Mouse (Mus musculus) stomach, embryonic 15.5 days (tissue): ENCODE measurements around the gene Cldn12. TPM values are rescaled to one million over a fixed set of nuclear protein-coding genes. Genes with fewer than 3 reads are reported as not detected.

Experiments
- ATAC-seq: fragments of 200-750 bp; cut with Nextera tagmentation; 2 replicates; pipeline ENCODE4 v1.8.0; 2017; ENCODE audit warnings: low read depth, moderate number of reproducible peaks, moderate TSS enrichment; ENCODE audit not compliant: insufficient read depth, low FRiP score
- H3K27ac ChIP-seq: fragments of 300-500 bp; sonication (generic); 2 replicates; pipeline ENCODE4 v1.5.1; 2015; ENCODE audit warnings: mild to moderate bottlenecking, inconsistent platforms
- H3K27me3 ChIP-seq: fragments of 300-500 bp; sonication (generic); replicated peaks from 2 replicates; pipeline ENCODE4 v1.6.1; 2015; ENCODE audit warnings: inconsistent platforms
- H3K36me3 ChIP-seq: fragments of 300-500 bp; sonication (generic); 2 replicates; pipeline ENCODE4 v1.6.1; 2015; ENCODE audit warnings: inconsistent platforms
- H3K4me1 ChIP-seq: fragments of 300-500 bp; sonication (generic); 2 replicates; pipeline ENCODE4 v1.6.1; 2015; ENCODE audit warnings: inconsistent platforms
- H3K4me2 ChIP-seq: fragments of 300-500 bp; sonication (generic); 2 replicates; pipeline ENCODE4 v1.6.1; 2015; ENCODE audit warnings: mild to moderate bottlenecking, inconsistent platforms
- H3K4me3 ChIP-seq: fragments of 300-500 bp; sonication (generic); replicated peaks from 2 replicates; pipeline ENCODE4 v1.5.1; 2015; ENCODE audit warnings: inconsistent platforms
- H3K9ac ChIP-seq: fragments of 300-500 bp; sonication (generic); 2 replicates; pipeline ENCODE4 v1.6.1; 2015; ENCODE audit warnings: inconsistent platforms
- H3K9me3 ChIP-seq: fragments of 300-500 bp; sonication (generic); 2 replicates; pipeline ENCODE4 v1.6.1; 2016; ENCODE audit warnings: inconsistent platforms
- WGBS: fragments of 180-500 bp; shearing (Covaris S2); methylation state at CpG from one replicate; pipeline ENCODE4 v1.1.7; 2015; 5-methylcytosine and 5-hydroxymethylcytosine counted together
- polyA plus RNA-seq: library from polyadenylated mRNA; unstranded; fragments of >200 nt; fragmentation: Nextera tagmentation; extraction: Ambion mirVana; gene quantifications from 2 replicates; pipeline ENCODE4 v1.2.1, GENCODE M21; 2015

Gene Cldn12
- 21.0 and 24.1 TPM in 2 replicates for polyA plus RNA-seq

DNA sequence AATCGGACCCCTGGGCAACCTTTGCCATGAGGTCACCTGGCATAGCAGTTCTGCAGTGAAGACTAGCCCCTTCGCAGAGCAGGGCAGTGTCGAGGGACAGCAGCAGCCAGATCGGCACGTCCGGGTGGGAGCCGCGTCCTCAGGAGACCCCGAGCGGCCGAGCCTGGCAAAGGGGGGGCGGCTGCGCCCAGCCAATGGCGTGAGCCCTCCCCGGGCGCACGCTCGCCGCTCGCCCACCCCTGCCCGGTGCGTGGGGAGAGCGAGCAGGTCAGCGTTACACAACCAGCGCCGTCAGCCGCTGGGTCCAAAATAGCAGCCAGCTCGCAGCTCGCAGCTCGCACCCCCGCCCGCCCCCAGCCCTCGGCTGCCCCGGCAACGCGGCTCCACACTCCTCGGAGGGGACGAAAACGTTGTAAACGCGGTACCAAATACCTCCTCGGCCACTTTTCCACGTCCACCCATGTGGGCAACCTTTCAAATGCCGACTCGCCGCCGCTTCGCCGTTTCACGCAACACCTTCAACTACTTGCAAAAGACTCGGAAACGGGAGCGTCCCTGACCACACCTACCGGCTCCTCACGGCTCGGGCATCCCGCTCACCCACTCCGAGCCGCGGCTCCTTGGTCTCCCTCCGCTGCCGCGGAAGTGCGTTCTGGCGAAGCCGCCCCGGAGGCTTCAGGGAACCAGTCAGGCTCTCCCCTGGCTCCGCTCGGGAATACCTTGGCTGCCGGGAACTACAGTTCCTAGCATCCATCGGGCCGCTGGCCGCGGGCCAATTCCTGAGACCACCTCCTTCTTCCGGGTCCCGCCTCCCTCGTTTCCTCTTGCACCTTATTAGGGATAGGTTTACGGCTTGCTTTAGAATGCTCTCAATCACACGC lies at the start of gene Cldn12:
TSS of gene Cldn12 (minus strand) at position 763 of the 881 bp plus-strand sequence.
- Histone ChIP-seq H3K9ac (peak within 1 kb of the TSS; percentile 52), H3K9me3 (no peaks in the 10 kb centered on the region), H3K27ac (peak within 1 kb of the TSS; percentile 90), H3K27me3 (no peaks in the 10 kb centered on the region), H3K4me1 (peaks cover 4% of the 10 kb centered on the region; the same call in 1 of the 2 replicates), H3K36me3 (no peaks in the 10 kb centered on the region), H3K4me3 (peak within 1 kb of the TSS; percentile 76), H3K4me2 (peak within 1 kb of the TSS; percentile 74)
- peak; percentile 97 for ATAC-seq
- WGBS = under 1% methylated on average over 78 of the region's 79 CpGs

- no peak overlapping the region for H3K27ac ChIP-seq
- no peaks in the 10 kb centered on the region for H3K27me3 ChIP-seq
- H3K4me3 ChIP-seq = no peak overlapping the region
- H3K4me2 ChIP-seq = no peak overlapping the region
- H3K9me3 ChIP-seq = no peaks in the 10 kb centered on the region
- no peak overlapping the region for H3K9ac ChIP-seq
- H3K36me3 ChIP-seq = no peaks in the 10 kb centered on the region
- 74% methylated on average over 3 of the region's 3 CpGs for WGBS
- no peak for ATAC-seq
- H3K4me1 ChIP-seq = 0 out of 2 replicates have a peak, but pooled peaks cover 3% of the 10 kb centered on the region
Observed at GRCm38 (mm10) chr5:5562435-5562834, 47.7 kb upstream of the Cldn12 start.

DNA sequence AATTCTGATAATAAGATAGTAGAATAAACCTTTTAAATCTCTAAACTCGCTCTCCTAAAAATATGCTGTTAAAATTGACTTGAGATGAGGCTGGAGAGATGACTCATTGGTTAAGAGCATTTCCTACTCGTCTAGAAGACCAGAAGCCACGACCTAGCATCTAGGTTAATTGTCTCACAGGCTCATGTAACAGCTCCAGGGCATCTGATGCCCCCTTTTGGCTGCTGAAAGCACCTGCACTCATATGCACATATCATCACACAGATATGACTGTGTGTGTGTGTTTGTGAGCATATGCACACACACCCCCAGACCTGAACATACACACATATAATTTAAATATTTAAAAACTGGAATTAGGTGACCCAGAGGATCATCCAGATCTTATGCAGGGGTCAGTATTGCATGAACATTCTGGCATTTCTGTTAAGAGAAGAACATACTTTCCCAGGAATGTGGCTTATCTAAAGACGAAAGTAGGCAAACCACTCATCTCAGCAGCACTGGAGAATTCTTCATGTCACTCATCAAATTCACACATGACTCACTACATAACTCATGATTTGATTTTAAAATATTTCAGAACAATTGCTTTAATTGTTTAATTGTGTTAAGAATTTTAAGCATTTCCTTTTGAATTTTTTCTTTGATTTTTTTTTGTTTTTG lies 46.4 kb upstream of the Cldn12 start:
- 66% methylated on average over 4 of the region's 4 CpGs for WGBS
- Histone ChIP-seq H3K4me2 (no peak overlapping the region), H3K9ac (no peak overlapping the region), H3K36me3 (no peaks in the 10 kb centered on the region), H3K4me3 (no peak overlapping the region), H3K9me3 (no peaks in the 10 kb centered on the region), H3K27ac (no peak overlapping the region), H3K27me3 (no peaks in the 10 kb centered on the region), H3K4me1 (0 out of 2 replicates have a peak, but pooled peaks cover 3% of the 10 kb centered on the region)
- ATAC-seq = no peak

DNA sequence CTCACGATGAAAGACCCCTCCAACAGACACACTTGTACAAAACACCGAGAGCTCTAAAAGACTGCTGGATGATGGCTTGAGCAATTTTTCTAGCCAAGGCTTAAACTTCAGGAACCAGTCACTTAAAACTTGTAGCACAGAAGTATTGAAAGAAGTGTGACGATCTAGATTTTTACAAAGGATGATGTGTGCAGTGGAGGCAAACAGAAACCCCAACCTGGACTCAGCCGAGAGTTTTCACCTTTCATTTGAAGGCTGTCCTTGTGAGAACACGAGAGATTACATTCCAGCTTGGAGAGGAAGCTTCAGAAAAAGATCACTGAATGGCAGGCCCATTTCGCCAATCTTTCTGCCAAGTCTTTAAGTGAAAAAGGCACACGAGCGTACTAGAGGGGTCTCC lies 45.0 kb upstream of the Cldn12 start:
- no peaks in the 10 kb centered on the region; the same call in 1 of the 2 replicates for H3K36me3 ChIP-seq
- H3K4me3 ChIP-seq = peak overlapping the region; percentile 74
- peak overlapping the region; percentile 58 for H3K4me2 ChIP-seq
- WGBS = 37% methylated on average over 8 of the region's 8 CpGs
- no peaks in the 10 kb centered on the region for H3K27me3 ChIP-seq
- H3K9me3 ChIP-seq = no peaks in the 10 kb centered on the region
- H3K27ac ChIP-seq = peak overlapping the region; percentile 64
- H3K9ac ChIP-seq = peak overlapping the region; percentile 42; the same call in 1 of the 2 replicates
- 0 out of 2 replicates have a peak, but pooled peaks cover 3% of the 10 kb centered on the region for H3K4me1 ChIP-seq
- ATAC-seq = no peak

DNA sequence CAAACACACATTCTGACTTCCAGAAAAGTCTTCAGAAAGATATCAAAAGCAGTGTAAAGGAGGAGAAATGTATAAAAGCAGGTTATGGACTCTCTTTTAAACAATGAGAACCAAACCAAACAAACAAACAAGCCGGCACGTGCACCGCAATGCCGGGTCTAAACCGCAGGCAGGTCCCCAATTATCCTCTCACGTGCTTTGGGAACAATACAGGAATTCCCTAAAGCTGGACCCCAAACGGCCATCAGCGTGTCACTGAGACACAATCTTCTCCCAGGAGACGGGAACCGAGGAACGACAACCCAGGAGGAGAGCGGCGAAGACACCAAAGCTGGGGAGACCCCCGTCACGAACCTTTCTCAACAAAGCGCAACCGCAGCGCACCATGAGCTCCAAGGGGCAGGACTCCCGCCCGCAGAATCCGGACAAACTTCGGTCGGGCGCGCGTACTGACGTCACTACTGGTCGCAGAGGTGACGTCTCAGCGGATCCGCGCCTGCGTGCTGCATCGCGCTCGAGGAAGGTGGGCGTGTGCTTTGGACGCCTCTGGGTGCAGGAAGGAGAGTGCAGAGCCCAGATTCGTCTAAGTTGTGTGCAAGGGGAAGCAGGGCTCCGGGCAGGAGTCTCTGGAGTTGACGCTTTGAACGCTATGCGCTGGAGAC lies 44.5 kb upstream of the Cldn12 start, which contains the start of gene Gtpbp10:
TSS of gene Gtpbp10 (minus strand) at position 460 of the 662 bp plus-strand sequence.
- peak within 1 kb of the TSS; percentile 74 for H3K4me3 ChIP-seq
- H3K9ac ChIP-seq = peak within 1 kb of the TSS; percentile 64; the same call in 1 of the 2 replicates
- peak within 1 kb of the TSS; percentile 72 for H3K27ac ChIP-seq
- H3K4me2 ChIP-seq = peak within 1 kb of the TSS; percentile 58
- WGBS = under 1% methylated on average over 43 of the region's 43 CpGs
- H3K27me3 ChIP-seq = no peaks in the 10 kb centered on the region
- no peaks in the 10 kb centered on the region for H3K9me3 ChIP-seq
- H3K36me3 ChIP-seq = peaks cover 5% of the 10 kb centered on the region; the same call in 1 of the 2 replicates
- peak; percentile 98 for ATAC-seq
- H3K4me1 ChIP-seq = 0 out of 2 replicates have a peak, but pooled peaks cover 3% of the 10 kb centered on the region

DNA sequence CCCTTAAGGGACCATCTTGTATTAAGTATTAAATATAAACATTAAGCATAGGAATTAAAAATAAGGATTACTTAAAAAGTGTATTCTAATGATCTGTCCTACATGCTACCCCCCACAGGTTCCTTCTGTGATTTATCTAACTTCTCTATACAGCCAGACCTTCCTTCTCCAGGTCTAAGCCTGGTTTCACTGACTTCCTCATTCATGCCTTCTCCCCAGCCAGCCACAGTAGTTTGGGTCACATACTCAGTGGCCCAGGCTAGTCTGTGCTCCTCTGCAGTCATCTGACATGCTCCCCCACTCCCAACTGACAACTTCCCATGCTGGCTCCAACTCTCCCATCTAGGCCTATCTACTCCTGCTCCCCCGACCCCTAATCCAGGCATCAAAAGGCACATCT lies 36.4 kb upstream of the Cldn12 start:
- Histone ChIP-seq H3K27me3 (no peaks in the 10 kb centered on the region), H3K4me3 (no peak overlapping the region), H3K27ac (no peak overlapping the region), H3K4me1 (no peaks in the 10 kb centered on the region), H3K9ac (no peak overlapping the region), H3K9me3 (no peaks in the 10 kb centered on the region), H3K36me3 (peaks cover 23% of the 10 kb centered on the region), H3K4me2 (no peak overlapping the region)
- ATAC-seq = no peak
- 85% methylated on average over 1 of the region's 1 CpGs for WGBS

DNA sequence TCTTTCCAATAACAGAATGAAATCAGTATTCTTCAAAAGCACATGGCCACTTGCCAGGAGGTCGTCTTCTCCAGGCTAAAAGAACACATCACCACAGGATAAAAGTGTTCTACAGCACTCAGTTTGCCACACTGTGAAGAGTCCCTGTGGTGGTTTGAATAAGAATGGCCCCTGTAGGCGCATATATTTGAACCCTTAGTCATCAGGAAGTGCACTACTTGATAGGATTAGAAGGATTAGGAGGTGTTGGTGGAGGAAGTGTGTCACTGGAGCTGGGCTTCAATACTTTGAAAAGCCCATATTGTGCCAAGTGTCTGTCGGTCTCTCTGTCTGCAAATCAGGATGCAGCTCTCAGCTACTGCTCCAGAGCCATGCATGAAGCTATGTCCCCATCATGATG lies 25.6 kb upstream of the Cldn12 start:
- WGBS = 69% methylated on average over 3 of the region's 3 CpGs
- peaks cover 22% of the 10 kb centered on the region for H3K36me3 ChIP-seq

DNA sequence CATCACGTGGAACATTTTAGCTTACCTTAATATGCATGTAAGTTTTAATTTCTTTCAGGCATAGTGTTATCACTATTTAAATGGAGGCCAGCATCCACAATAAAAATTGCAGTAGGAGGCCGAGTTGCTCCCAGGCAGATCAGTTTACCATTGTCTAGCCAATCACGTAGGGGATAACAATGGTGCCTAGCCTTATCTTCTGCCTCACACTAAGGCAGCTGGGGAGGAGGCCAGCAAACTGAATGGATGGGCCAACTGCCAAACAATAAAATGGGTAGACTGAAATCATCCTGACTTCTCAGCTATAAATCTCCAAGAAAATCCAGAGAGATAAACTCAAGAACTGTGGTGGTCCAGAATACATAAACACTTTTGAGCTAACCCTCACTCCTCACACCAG lies 25.0 kb upstream of the Cldn12 start:
- no peaks in the 10 kb centered on the region for H3K9me3 ChIP-seq
- no peak overlapping the region for H3K4me2 ChIP-seq
- no peaks in the 10 kb centered on the region for H3K4me1 ChIP-seq
- ATAC-seq = no peak
- peaks cover 22% of the 10 kb centered on the region for H3K36me3 ChIP-seq
- H3K27ac ChIP-seq = no peak overlapping the region
- no peak overlapping the region for H3K4me3 ChIP-seq
- 67% methylated on average over 3 of the region's 3 CpGs for WGBS
- H3K9ac ChIP-seq = no peak overlapping the region
- H3K27me3 ChIP-seq = no peaks in the 10 kb centered on the region

More for the DNA sequence above, 25.6 kb upstream of the Cldn12 start:
- Histone ChIP-seq H3K9ac (no peak overlapping the region), H3K27ac (no peak overlapping the region), H3K27me3 (no peaks in the 10 kb centered on the region), H3K4me3 (no peak overlapping the region), H3K9me3 (no peaks in the 10 kb centered on the region), H3K4me1 (no peaks in the 10 kb centered on the region), H3K4me2 (no peak overlapping the region)
- ATAC-seq = no peak

GRCm38 (mm10) chr5:5536131-5536530 lies 21.4 kb upstream of the Cldn12 start:
- Histone ChIP-seq H3K4me1 (no peaks in the 10 kb centered on the region), H3K4me2 (no peak overlapping the region), H3K4me3 (no peak overlapping the region), H3K27ac (no peak overlapping the region), H3K9ac (no peak overlapping the region), H3K9me3 (no peaks in the 10 kb centered on the region), H3K36me3 (peaks cover 12% of the 10 kb centered on the region), H3K27me3 (no peaks in the 10 kb centered on the region)
- no peak for ATAC-seq
- WGBS = 88% methylated on average over 1 of the region's 1 CpGs

- Histone ChIP-seq H3K27me3 (no peaks in the 10 kb centered on the region), H3K4me3 (no peak overlapping the region), H3K27ac (no peak overlapping the region), H3K4me2 (no peak overlapping the region), H3K4me1 (no peaks in the 10 kb centered on the region), H3K9me3 (no peaks in the 10 kb centered on the region), H3K36me3 (peaks cover 7% of the 10 kb centered on the region), H3K9ac (no peak overlapping the region)
- peak; percentile 35 for ATAC-seq
- WGBS = 67% methylated on average over 3 of the region's 3 CpGs
Observed at GRCm38 (mm10) chr5:5533656-5534420, 19.1 kb upstream of the Cldn12 start.

DNA sequence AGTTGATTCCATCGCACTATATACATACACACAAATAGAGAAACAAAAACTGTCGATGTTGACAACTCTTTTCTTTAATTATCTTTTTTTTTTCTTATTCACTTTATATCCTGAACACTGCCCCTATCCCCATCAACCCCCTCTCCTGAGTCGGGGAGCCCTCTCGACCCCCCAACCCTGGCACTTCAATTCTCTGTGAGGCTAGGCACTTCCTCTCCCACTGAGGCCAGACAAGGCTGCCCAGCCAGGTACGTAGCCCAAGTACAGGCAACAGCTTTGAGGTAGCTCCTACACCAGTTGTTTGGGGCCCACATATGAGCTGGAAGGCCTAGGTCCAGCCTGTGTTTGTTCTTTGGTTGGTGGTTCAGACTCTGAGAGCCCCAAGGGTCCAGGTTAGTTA lies 653 bp upstream of the Cldn12 start:
- 81% methylated on average over 5 of the region's 5 CpGs for WGBS
- Histone ChIP-seq H3K36me3 (no peaks in the 10 kb centered on the region), H3K9ac (no peak overlapping the region), H3K27me3 (no peaks in the 10 kb centered on the region), H3K4me3 (no peak overlapping the region), H3K4me1 (peaks cover 4% of the 10 kb centered on the region; the same call in 1 of the 2 replicates), H3K27ac (no peak overlapping the region), H3K4me2 (no peak overlapping the region), H3K9me3 (no peaks in the 10 kb centered on the region)
- ATAC-seq = no peak
